Mouse (Mus musculus) liver, embryonic 13.5 days (tissue): ENCODE data around the gene Ube2d2b. TPM values are rescaled to one million over a fixed set of nuclear protein-coding genes. Genes with fewer than 3 reads are reported as not detected.

ENCODE experiments used
- ATAC-seq: fragments of 200-750 bp; cut with Nextera tagmentation; 2 replicates; pipeline ENCODE4 v1.8.0; 2017; ENCODE audit warnings: low read depth, mild to moderate bottlenecking, moderate number of reproducible peaks, moderate library complexity
- DNase-seq: peaks from one replicate; pipeline ENCODE4 v3.0.0; 2022
- H3K27ac ChIP-seq: fragments of 300-500 bp; sonication (generic); 2 replicates; pipeline ENCODE4 v1.5.1; 2015; ENCODE audit warnings: moderate library complexity, mild to moderate bottlenecking, inconsistent platforms
- H3K27me3 ChIP-seq: fragments of 300-500 bp; sonication (generic); 2 replicates; pipeline ENCODE4 v1.6.1; 2015; ENCODE audit warnings: mild to moderate bottlenecking, inconsistent platforms
- H3K36me3 ChIP-seq: fragments of 300-500 bp; sonication (generic); 2 replicates; pipeline ENCODE4 v1.6.1; 2015; ENCODE audit warnings: mild to moderate bottlenecking, inconsistent platforms
- H3K4me1 ChIP-seq: fragments of 300-500 bp; sonication (generic); replicated peaks from 2 replicates; pipeline ENCODE4 v1.6.1; 2015; ENCODE audit warnings: inconsistent platforms
- H3K4me2 ChIP-seq: fragments of 300-500 bp; sonication (generic); 2 replicates; pipeline ENCODE4 v1.6.1; 2015; ENCODE audit warnings: inconsistent platforms, mild to moderate bottlenecking, moderate library complexity
- H3K4me3 ChIP-seq: fragments of 300-500 bp; sonication (generic); replicated peaks from 2 replicates; pipeline ENCODE4 v1.5.1; 2015; ENCODE audit warnings: mild to moderate bottlenecking, inconsistent platforms
- H3K9ac ChIP-seq: fragments of 300-500 bp; sonication (generic); 2 replicates; pipeline ENCODE4 v1.6.1; 2015; ENCODE audit warnings: mild to moderate bottlenecking, inconsistent platforms
- H3K9me3 ChIP-seq: fragments of 300-500 bp; sonication (generic); replicated peaks from 2 replicates; pipeline ENCODE4 v1.6.1; 2016; ENCODE audit warnings: inconsistent platforms
- WGBS: fragments of 180-500 bp; shearing (Covaris S2); methylation state at CpG from one replicate; pipeline ENCODE4 v1.1.7; 2015; ENCODE audit not compliant: insufficient replicate concordance; 5-methylcytosine and 5-hydroxymethylcytosine counted together
- polyA plus RNA-seq: library from polyadenylated mRNA; unstranded; fragments of >200 nt; fragmentation: Nextera tagmentation; extraction: Ambion mirVana; gene quantifications from 2 replicates; pipeline ENCODE4 v1.2.1, GENCODE M21; 2015

Gene Ube2d2b
- 0.09 and 0.10 TPM in 2 replicates for polyA plus RNA-seq

DNA sequence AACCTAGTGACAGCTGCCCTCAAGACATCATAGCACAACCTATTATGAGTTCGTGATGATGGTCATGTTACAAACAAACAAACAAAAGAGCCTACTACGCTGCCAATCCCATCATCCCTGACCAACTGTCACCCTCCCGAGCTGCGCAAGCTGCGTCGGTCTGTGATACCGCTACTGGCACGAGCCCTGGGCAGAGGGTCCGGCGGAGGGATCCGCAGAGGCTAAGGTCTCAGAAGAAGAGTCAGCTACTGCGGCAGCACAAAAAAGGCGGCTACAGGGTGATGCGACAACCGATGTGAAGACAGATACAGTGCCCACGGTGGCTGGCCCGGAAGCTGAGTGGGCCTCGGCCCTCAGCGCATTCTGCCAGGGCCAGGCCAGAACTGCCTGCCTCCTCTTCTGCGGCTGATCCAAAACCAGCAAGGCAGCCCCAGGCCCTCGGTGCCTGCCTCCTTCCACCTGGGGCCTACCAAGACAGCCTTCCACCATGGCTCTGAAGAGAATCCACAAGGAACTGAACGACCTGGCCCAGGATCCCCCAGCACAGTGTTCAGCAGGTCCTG lies at the start of gene Ube2d2b:
Gene Ube2d2b, plus strand, starts transcription at position 102 of the 563 bp plus-strand sequence.
- WGBS, result 96% methylated on average over 22 of the region's 22 CpGs
- peak; percentile 35; the same call in 1 of the 2 replicates for ATAC-seq

GRCm38 (mm10) chr5:107782360-107782759 lies 47.5 kb upstream of the Ube2d2b start:
- Histone ChIP-seq H3K27me3 (no peaks in the 10 kb centered on the region), H3K9me3 (no peaks in the 10 kb centered on the region)
- DNase-seq, result no peak

More for the DNA sequence above, at the start of gene Ube2d2b:
- no peak within 1 kb of the TSS for H3K4me3 ChIP-seq
- H3K9me3 ChIP-seq, result no peaks in the 10 kb centered on the region
- H3K27ac ChIP-seq, result no peak within 1 kb of the TSS
- peaks cover 18% of the 10 kb centered on the region for H3K4me1 ChIP-seq
- H3K27me3 ChIP-seq, result no peaks in the 10 kb centered on the region
- peaks cover 27% of the 10 kb centered on the region for H3K36me3 ChIP-seq
- no peak for DNase-seq
- H3K9ac ChIP-seq, result no peak within 1 kb of the TSS
- no peak within 1 kb of the TSS for H3K4me2 ChIP-seq

DNA sequence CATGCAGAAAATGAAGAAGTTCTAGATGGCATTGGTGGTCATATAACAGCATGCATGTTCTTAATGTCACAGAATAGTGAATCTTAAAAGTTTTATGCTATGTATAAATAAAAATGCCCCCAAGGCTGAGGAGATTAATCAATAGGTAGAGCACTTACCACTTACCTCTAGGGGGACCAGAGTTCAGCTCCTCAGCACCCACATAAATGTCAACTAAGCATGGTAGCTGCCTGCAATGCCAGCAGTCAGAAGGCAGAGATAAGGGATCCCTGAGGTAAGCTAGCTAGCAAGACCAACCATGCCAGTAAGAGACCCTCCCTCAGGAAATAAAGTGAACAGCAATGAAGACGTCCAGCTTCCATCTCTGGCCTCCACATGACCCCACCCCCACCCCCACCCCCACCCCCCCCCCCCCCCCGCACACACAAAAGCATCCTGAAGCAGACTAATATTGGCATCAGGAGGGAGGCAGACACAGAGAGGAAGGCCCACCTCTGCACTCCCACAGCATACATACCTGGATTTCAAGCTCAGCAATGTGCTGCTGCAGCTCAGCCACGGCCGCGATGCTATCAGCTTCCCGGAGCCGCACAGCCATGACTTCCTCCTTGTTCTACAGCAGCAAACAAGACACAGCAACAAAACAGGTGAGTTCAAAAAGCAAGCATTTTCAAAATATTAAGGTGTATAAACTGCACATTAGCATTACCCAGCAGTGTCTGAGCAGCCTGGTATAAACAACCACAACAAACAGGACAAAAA lies 42.0 kb upstream of the Ube2d2b start:
- Histone ChIP-seq H3K27ac (no peak overlapping the region), H3K4me2 (no peak overlapping the region), H3K4me3 (no peak overlapping the region), H3K9ac (no peak overlapping the region), H3K27me3 (no peaks in the 10 kb centered on the region), H3K4me1 (no peaks in the 10 kb centered on the region), H3K9me3 (no peaks in the 10 kb centered on the region), H3K36me3 (peaks cover 71% of the 10 kb centered on the region)
- DNase-seq (no peak), ATAC-seq (no peak)
- 64% methylated on average over 7 of the region's 7 CpGs for WGBS

More at GRCm38 (mm10) chr5:107782360-107782759, 47.5 kb upstream of the Ube2d2b start:
- no peak for ATAC-seq
- Histone ChIP-seq H3K36me3 (peaks cover 68% of the 10 kb centered on the region), H3K27ac (no peak overlapping the region), H3K4me2 (no peak overlapping the region), H3K4me3 (no peak overlapping the region), H3K4me1 (no peaks in the 10 kb centered on the region), H3K9ac (no peak overlapping the region)
- WGBS, result 83% methylated on average over 1 of the region's 1 CpGs

GRCm38 (mm10) chr5:107789492-107789891 lies 40.4 kb upstream of the Ube2d2b start:
- DNase-seq (no peak), ATAC-seq (no peak)
- H3K27ac ChIP-seq, result no peak overlapping the region
- no peak overlapping the region for H3K9ac ChIP-seq
- 0 out of 2 replicates have a peak, but pooled peaks cover 4% of the 10 kb centered on the region for H3K4me1 ChIP-seq
- WGBS, result 69% methylated on average over 5 of the region's 5 CpGs
- no peaks in the 10 kb centered on the region for H3K27me3 ChIP-seq
- H3K4me3 ChIP-seq, result no peak overlapping the region
- no peaks in the 10 kb centered on the region for H3K9me3 ChIP-seq
- H3K36me3 ChIP-seq, result peaks cover 63% of the 10 kb centered on the region
- H3K4me2 ChIP-seq, result no peak overlapping the region

DNA sequence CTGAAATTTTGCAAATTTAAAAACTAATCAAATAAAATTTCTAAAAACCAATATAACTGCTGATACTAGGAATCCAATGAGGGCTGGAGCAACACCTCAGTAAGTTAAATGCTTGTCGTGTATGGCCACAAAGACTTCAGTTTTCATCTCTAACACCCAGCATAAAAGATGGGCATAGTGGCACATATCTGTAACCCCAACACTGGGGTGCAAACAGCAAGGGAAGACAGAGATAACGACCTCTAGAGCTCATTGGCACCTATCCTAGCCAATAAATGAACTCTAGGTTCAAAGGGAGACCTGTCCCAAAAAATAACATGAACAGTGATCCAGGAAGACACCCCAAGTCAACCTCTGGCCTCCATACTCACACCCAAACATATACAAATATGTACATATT lies 37.9 kb upstream of the Ube2d2b start:
- ATAC-seq (peak; percentile 62), DNase-seq (no peak)
- H3K4me2 ChIP-seq, result no peak overlapping the region
- H3K9me3 ChIP-seq, result no peaks in the 10 kb centered on the region
- 56% methylated on average over 2 of the region's 2 CpGs for WGBS
- no peaks in the 10 kb centered on the region for H3K27me3 ChIP-seq
- no peak overlapping the region for H3K9ac ChIP-seq
- H3K36me3 ChIP-seq, result peaks cover 68% of the 10 kb centered on the region
- no peak overlapping the region for H3K4me3 ChIP-seq
- 0 out of 2 replicates have a peak, but pooled peaks cover 4% of the 10 kb centered on the region for H3K4me1 ChIP-seq
- no peak overlapping the region for H3K27ac ChIP-seq

- ATAC-seq (no peak), DNase-seq (no peak)
- Histone ChIP-seq H3K4me1 (0 out of 2 replicates have a peak, but pooled peaks cover 4% of the 10 kb centered on the region), H3K27ac (no peak overlapping the region), H3K4me2 (no peak overlapping the region), H3K36me3 (peaks cover 68% of the 10 kb centered on the region), H3K9ac (no peak overlapping the region), H3K9me3 (no peaks in the 10 kb centered on the region), H3K4me3 (no peak overlapping the region), H3K27me3 (no peaks in the 10 kb centered on the region)
- 89% methylated on average over 3 of the region's 3 CpGs for WGBS
Measured at GRCm38 (mm10) chr5:107792516-107792915, 37.4 kb upstream of the Ube2d2b start.

DNA sequence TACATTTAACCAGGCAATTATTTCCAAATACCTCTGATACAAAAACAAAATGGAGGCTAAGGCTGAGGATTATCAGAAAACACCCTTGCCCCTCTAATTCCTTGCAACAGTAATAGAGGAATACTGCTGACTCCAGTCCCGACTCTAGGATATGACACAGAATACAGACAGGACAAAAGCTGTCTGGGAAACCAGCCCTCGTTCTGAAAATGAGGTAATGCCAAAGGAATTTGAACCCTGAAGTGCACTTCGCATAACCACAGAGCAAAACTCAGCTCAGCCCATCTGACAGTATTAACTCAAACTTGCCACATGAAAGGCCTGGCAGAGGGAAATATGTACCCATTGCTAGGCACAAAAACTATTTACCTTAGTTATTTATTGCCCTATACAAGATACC lies 36.6 kb upstream of the Ube2d2b start:
- Histone ChIP-seq H3K36me3 (peaks cover 69% of the 10 kb centered on the region), H3K9ac (no peak overlapping the region), H3K27me3 (no peaks in the 10 kb centered on the region), H3K27ac (no peak overlapping the region), H3K9me3 (no peaks in the 10 kb centered on the region), H3K4me3 (no peak overlapping the region), H3K4me2 (no peak overlapping the region), H3K4me1 (0 out of 2 replicates have a peak, but pooled peaks cover 4% of the 10 kb centered on the region)
- DNase-seq (no peak), ATAC-seq (no peak)
- WGBS, result 59% methylated on average over 3 of the region's 3 CpGs

GRCm38 (mm10) chr5:107793927-107794326 lies 36.0 kb upstream of the Ube2d2b start:
- Histone ChIP-seq H3K4me1 (0 out of 2 replicates have a peak, but pooled peaks cover 4% of the 10 kb centered on the region), H3K4me3 (no peak overlapping the region), H3K36me3 (peaks cover 74% of the 10 kb centered on the region), H3K27me3 (no peaks in the 10 kb centered on the region), H3K27ac (no peak overlapping the region), H3K4me2 (no peak overlapping the region), H3K9ac (no peak overlapping the region), H3K9me3 (no peaks in the 10 kb centered on the region)
- DNase-seq (no peak), ATAC-seq (no peak)
- 28% methylated on average over 2 of the region's 2 CpGs for WGBS

- ATAC-seq, result no peak
- peaks cover 70% of the 10 kb centered on the region for H3K36me3 ChIP-seq
- WGBS, result 91% methylated on average over 6 of the region's 6 CpGs
Measured at GRCm38 (mm10) chr5:107798290-107798689, 31.6 kb upstream of the Ube2d2b start.

GRCm38 (mm10) chr5:107801234-107801633 lies 28.7 kb upstream of the Ube2d2b start:
- no peak for DNase-seq
- 81% methylated on average over 2 of the region's 2 CpGs for WGBS
- Histone ChIP-seq H3K27ac (no peak overlapping the region), H3K9me3 (no peaks in the 10 kb centered on the region), H3K9ac (no peak overlapping the region), H3K4me3 (no peak overlapping the region), H3K36me3 (peaks cover 60% of the 10 kb centered on the region), H3K4me1 (no peaks in the 10 kb centered on the region), H3K27me3 (no peaks in the 10 kb centered on the region), H3K4me2 (no peak overlapping the region)
- no peak for ATAC-seq

More at GRCm38 (mm10) chr5:107798290-107798689, 31.6 kb upstream of the Ube2d2b start:
- H3K27me3 ChIP-seq, result no peaks in the 10 kb centered on the region
- DNase-seq, result no peak
- no peak overlapping the region for H3K9ac ChIP-seq
- no peaks in the 10 kb centered on the region for H3K9me3 ChIP-seq
- H3K4me3 ChIP-seq, result no peak overlapping the region
- H3K4me1 ChIP-seq, result 0 out of 2 replicates have a peak, but pooled peaks cover 3% of the 10 kb centered on the region
- no peak overlapping the region for H3K4me2 ChIP-seq
- no peak overlapping the region for H3K27ac ChIP-seq

- ATAC-seq (no peak), DNase-seq (no peak)
- no peaks in the 10 kb centered on the region for H3K9me3 ChIP-seq
Measured at GRCm38 (mm10) chr5:107802621-107803020, 27.3 kb upstream of the Ube2d2b start.

More at GRCm38 (mm10) chr5:107802621-107803020, 27.3 kb upstream of the Ube2d2b start:
- Histone ChIP-seq H3K36me3 (peaks cover 47% of the 10 kb centered on the region), H3K27ac (no peak overlapping the region), H3K27me3 (no peaks in the 10 kb centered on the region), H3K9ac (no peak overlapping the region), H3K4me1 (no peaks in the 10 kb centered on the region), H3K4me3 (no peak overlapping the region), H3K4me2 (no peak overlapping the region)
